Mouse (Mus musculus) megakaryocyte, embryonic 14.5 days (primary cell): ENCODE measurements around the gene Gm13889.

Experiments
- FLI1 ChIP-seq: IDR thresholded peaks from 2 replicates; pipeline ENCODE4 v1.6.1; 2012; ENCODE audit warnings: low read length, inconsistent platforms, mixed read lengths
- GATA1 ChIP-seq: IDR thresholded peaks from 3 replicates; pipeline ENCODE4 v1.6.1; 2012; ENCODE audit warnings: mixed read lengths, low read length, inconsistent platforms, borderline replicate concordance

- no peak for TF ChIP-seq FLI1
- no peak for TF ChIP-seq GATA1
These were observed 39.3 kb upstream of the Gm13889 start, which contains the start of gene Gm27027 for GRCm38 (mm10) chr2:93996254-93996653.
